Mouse (Mus musculus): ENCODE data around the gene Exosc2.

- TF ChIP-seq CTCF (IDR thresholded peaks at IDR 0.05; ENCODE audit: extremely low read depth, insufficient read depth, insufficient read length, insufficient replicate concordance): no peak
- no peak for TF ChIP-seq POLR2A (IDR thresholded peaks at IDR 0.05; ENCODE audit: low read depth, low read length)
Observed at GRCm38 (mm10) chr2:31719202-31719880, 48.8 kb downstream of the Exosc2 start.

Measured in spleen, adult 2 months (tissue).